Mouse (Mus musculus): Measurements from ENCODE around the gene Iqcd. TPM values are rescaled to one million over a fixed set of nuclear protein-coding genes. Genes with fewer than 3 reads are reported as not detected.

The Iqcd gene
- polyA plus RNA-seq (2015; fragmentation: Illumina TruSeq; extraction: RNeasy Lipid Tissue Mini Kit (QIAGEN cat#74804); ENCODE audit: insufficient read depth, low replicate concordance), result 0.39 TPM

DNA sequence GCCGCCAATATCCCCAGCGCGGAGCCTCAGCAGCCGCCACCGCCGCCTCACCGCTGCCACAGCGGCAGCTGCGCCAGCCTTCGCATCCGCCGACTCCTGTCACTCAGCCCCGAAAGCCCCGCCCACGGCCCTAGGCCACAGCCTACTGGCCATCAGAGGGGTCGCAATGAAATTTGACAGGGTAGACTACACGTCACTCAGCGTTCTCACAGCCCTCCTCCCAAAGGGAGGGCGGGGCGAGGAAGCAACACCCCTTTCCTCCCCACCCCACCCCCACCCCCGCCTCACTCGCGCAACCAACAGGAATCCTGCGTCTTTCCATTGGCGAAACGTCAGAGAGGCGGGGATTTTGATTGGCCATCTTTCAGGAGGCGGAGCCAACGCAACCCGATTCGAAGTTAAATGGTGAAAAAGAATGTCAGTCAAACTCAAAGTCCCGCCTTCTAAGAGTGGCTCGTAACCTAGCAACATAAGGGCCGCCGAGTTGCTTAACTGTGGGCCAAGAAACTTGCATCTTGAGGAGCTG, at the start of gene Iqcd, which contains the start of gene Tpcn1:
TSS of gene Iqcd (plus strand) at position 448 of the 526 bp plus-strand sequence.
TSS of gene Tpcn1 (minus strand) at position 105 of the 526 bp plus-strand sequence.

DNA sequence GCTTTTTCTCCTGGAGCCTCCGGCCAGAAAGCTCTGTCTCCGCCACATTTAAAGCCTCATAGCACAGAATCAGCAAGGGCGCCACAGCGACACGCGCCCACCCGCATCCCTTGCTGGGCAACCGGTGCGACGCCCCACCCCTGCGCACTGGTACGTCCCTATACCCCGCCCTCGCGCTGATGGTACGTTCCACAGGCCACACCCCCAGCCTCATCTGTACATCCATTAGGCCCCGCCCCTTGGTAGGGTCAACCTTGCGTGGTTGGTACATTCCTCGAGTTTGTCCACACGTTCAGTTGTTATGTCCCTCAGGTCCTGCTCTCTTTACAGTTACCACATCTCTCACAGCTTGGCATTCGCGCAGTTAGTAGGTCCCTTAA, 23.6 kb downstream of the Iqcd start, which contains the start of the genes Rita1 and Ddx54:
TSS of gene Rita1 (minus strand) at position 148 of the 380 bp plus-strand sequence.
TSS of gene Ddx54 (plus strand) at position 298 of the 380 bp plus-strand sequence.

DNA sequence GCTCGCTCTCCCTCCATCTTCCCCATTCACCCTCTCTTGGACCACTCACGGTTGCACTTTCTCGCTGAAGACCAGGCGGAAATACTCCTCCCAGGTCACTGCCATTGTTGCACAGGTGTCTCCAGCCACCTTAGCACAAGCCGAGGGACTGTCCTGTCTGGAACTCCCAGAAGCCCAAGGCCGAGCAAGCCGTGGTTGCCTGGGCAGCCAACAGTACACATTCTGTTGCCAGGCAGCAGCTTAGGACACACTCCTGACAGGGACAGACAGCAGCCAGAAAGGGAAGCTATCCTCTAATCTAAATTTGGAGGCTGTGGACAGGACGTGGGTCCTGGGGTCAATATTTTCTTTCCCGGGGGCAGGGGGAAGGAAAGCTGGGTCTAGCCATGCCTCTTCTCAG, 45.3 kb downstream of the Iqcd start, which contains the start of gene Cfap73:
TSS of gene Cfap73 (minus strand) at position 105 of the 400 bp plus-strand sequence.

DNA sequence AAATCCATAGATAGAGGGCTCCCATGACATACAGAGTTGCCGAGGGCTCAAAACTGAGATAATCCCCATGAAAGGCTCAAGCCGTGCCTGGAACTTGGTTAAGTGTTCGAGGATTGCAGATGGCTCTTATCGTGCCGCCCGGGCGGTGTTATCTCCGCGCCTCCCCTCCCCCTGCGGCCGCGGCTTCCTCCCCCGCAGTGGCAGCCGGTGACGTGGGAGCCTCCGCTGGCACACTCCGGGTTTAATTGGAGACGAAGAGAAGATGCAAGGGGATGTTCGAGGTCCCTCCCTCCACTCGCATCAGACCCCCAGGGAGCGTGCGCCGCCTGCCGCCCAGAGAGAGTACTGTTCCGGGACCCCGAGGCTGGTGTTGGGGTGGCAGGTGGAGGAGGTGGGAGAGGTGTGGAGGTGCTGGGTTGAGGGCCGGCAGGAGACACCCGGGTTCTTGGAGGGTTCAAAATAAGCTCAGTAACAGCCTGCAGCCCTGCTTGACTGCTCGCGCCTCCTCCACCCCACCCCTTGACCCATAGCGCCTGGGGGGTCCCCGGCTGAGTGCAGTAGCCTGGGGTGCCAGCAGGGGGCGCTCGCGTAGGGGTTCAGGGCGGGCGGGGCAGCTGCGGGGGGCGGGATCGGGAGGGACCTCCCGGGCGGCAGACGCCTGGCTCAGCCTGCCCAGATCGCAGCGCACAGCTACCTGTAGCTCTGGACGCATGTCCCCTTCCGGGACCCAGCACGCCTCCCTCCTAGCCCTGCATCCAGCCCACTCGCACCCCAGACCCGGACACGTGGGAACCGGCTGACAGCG, 60.0 kb downstream of the Iqcd start, which contains the start of gene Rasal1:
TSS of gene Rasal1 (plus strand) at position 244 of the 805 bp plus-strand sequence.

Other genes starting within 250 kb of the Iqcd start
- gene Lhx5, start 157.3 kb upstream of the Iqcd start, polyA plus RNA-seq (2015; fragmentation: Illumina TruSeq; extraction: RNeasy Lipid Tissue Mini Kit (QIAGEN cat#74804); ENCODE audit: insufficient read depth, low replicate concordance), result not detected
- not detected for gene Sdsl, start 116.2 kb upstream of the Iqcd start, polyA plus RNA-seq (2015; fragmentation: Illumina TruSeq; extraction: RNeasy Lipid Tissue Mini Kit (QIAGEN cat#74804); ENCODE audit: insufficient read depth, low replicate concordance)
- not detected for gene Sds, start 112.5 kb upstream of the Iqcd start, polyA plus RNA-seq (2015; fragmentation: Illumina TruSeq; extraction: RNeasy Lipid Tissue Mini Kit (QIAGEN cat#74804); ENCODE audit: insufficient read depth, low replicate concordance)
- 10.3 TPM for gene Plbd2, start 85.4 kb upstream of the Iqcd start, polyA plus RNA-seq (2015; fragmentation: Illumina TruSeq; extraction: RNeasy Lipid Tissue Mini Kit (QIAGEN cat#74804); ENCODE audit: insufficient read depth, low replicate concordance)
- gene Slc8b1, start 77.8 kb upstream of the Iqcd start, polyA plus RNA-seq (2015; fragmentation: Illumina TruSeq; extraction: RNeasy Lipid Tissue Mini Kit (QIAGEN cat#74804); ENCODE audit: insufficient read depth, low replicate concordance), result 26.0 TPM
- gene Tpcn1, start 343 bp upstream of the Iqcd start, polyA plus RNA-seq (2015; fragmentation: Illumina TruSeq; extraction: RNeasy Lipid Tissue Mini Kit (QIAGEN cat#74804); ENCODE audit: insufficient read depth, low replicate concordance), result 11.5 TPM
- 2.0 TPM for gene Rita1, start 23.6 kb downstream of the Iqcd start, polyA plus RNA-seq (2015; fragmentation: Illumina TruSeq; extraction: RNeasy Lipid Tissue Mini Kit (QIAGEN cat#74804); ENCODE audit: insufficient read depth, low replicate concordance)
- 15.6 TPM for gene Ddx54, start 23.7 kb downstream of the Iqcd start, polyA plus RNA-seq (2015; fragmentation: Illumina TruSeq; extraction: RNeasy Lipid Tissue Mini Kit (QIAGEN cat#74804); ENCODE audit: insufficient read depth, low replicate concordance)
- not detected for gene Cfap73, start 45.2 kb downstream of the Iqcd start, polyA plus RNA-seq (2015; fragmentation: Illumina TruSeq; extraction: RNeasy Lipid Tissue Mini Kit (QIAGEN cat#74804); ENCODE audit: insufficient read depth, low replicate concordance)
- 3.3 TPM for gene Rasal1, start 59.8 kb downstream of the Iqcd start, polyA plus RNA-seq (2015; fragmentation: Illumina TruSeq; extraction: RNeasy Lipid Tissue Mini Kit (QIAGEN cat#74804); ENCODE audit: insufficient read depth, low replicate concordance)
- gene Dtx1, start 122.9 kb downstream of the Iqcd start, polyA plus RNA-seq (2015; fragmentation: Illumina TruSeq; extraction: RNeasy Lipid Tissue Mini Kit (QIAGEN cat#74804); ENCODE audit: insufficient read depth, low replicate concordance), result 55.9 TPM
- 14.9 TPM for gene Oas2, start 160.8 kb downstream of the Iqcd start, polyA plus RNA-seq (2015; fragmentation: Illumina TruSeq; extraction: RNeasy Lipid Tissue Mini Kit (QIAGEN cat#74804); ENCODE audit: insufficient read depth, low replicate concordance)
- 7.4 TPM for gene Oas3, start 188.6 kb downstream of the Iqcd start, polyA plus RNA-seq (2015; fragmentation: Illumina TruSeq; extraction: RNeasy Lipid Tissue Mini Kit (QIAGEN cat#74804); ENCODE audit: insufficient read depth, low replicate concordance)
- gene Oas1e, start 206.5 kb downstream of the Iqcd start, polyA plus RNA-seq (2015; fragmentation: Illumina TruSeq; extraction: RNeasy Lipid Tissue Mini Kit (QIAGEN cat#74804); ENCODE audit: insufficient read depth, low replicate concordance), result 0.21 TPM
- gene Oas1c, start 223.5 kb downstream of the Iqcd start, polyA plus RNA-seq (2015; fragmentation: Illumina TruSeq; extraction: RNeasy Lipid Tissue Mini Kit (QIAGEN cat#74804); ENCODE audit: insufficient read depth, low replicate concordance), result 15.3 TPM

All from spleen, adult 10 weeks (tissue).